Mouse (Mus musculus) midbrain, embryonic 14.5 days (tissue): Measurements from ENCODE around the gene Csrp1. TPM values are rescaled to one million over a fixed set of nuclear protein-coding genes. Genes with fewer than 3 reads are reported as not detected.

Experiments used
- ATAC-seq: fragments of 200-750 bp; cut with Nextera tagmentation; 2 replicates; pipeline ENCODE4 v1.8.0; 2017; ENCODE audit warnings: moderate number of reproducible peaks, moderate library complexity; ENCODE audit not compliant: low FRiP score, low TSS enrichment
- DNase-seq: peaks from one replicate; pipeline ENCODE4 v3.0.0-alpha.2; 2015
- H3K27ac ChIP-seq: fragments of 300-500 bp; sonication (generic); replicated peaks from 2 replicates; pipeline ENCODE4 v1.5.1; 2014; ENCODE audit warnings: mild to moderate bottlenecking, low read depth, low read length, moderate library complexity
- H3K27me3 ChIP-seq: fragments of 300-500 bp; sonication (generic); 2 replicates; pipeline ENCODE4 v1.6.1; 2014; ENCODE audit warnings: low read length, control low read depth, mixed read lengths; ENCODE audit not compliant: control insufficient read depth, insufficient read depth
- H3K36me3 ChIP-seq: fragments of 300-500 bp; sonication (generic); 2 replicates; pipeline ENCODE4 v1.6.1; 2014; ENCODE audit warnings: low read length, control low read depth; ENCODE audit not compliant: control insufficient read depth, insufficient read depth
- H3K4me1 ChIP-seq: fragments of 300-500 bp; sonication (generic); 2 replicates; pipeline ENCODE4 v1.6.1; 2014; ENCODE audit warnings: mild to moderate bottlenecking, antibody characterized with exemption, low read length, control low read depth; ENCODE audit not compliant: control insufficient read depth, insufficient read depth
- H3K4me2 ChIP-seq: fragments of 300-500 bp; sonication (generic); 2 replicates; pipeline ENCODE4 v1.6.1; 2014; ENCODE audit warnings: mild to moderate bottlenecking, low read length, moderate library complexity
- H3K4me3 ChIP-seq: fragments of 300-500 bp; sonication (generic); replicated peaks from 2 replicates; pipeline ENCODE4 v1.5.1; 2014; ENCODE audit warnings: low read depth, low read length
- H3K9ac ChIP-seq: fragments of 300-500 bp; sonication (generic); replicated peaks from 2 replicates; pipeline ENCODE4 v1.6.1; 2014; ENCODE audit warnings: mild to moderate bottlenecking, low read length, moderate library complexity
- H3K9me3 ChIP-seq: fragments of 300-500 bp; sonication (generic); 2 replicates; pipeline ENCODE4 v1.6.1; 2016; ENCODE audit warnings: low read length, control low read depth, mixed read lengths; ENCODE audit not compliant: control insufficient read depth
- WGBS: fragments of 180-500 bp; shearing (Covaris S2); extraction: QIAGEN DNeasy Blood & Tissue Kit; methylation state at CpG from one replicate; pipeline ENCODE4 v1.1.7; 2014; 5-methylcytosine and 5-hydroxymethylcytosine counted together
- polyA plus RNA-seq: library from polyadenylated mRNA; unstranded; fragments of >200 nt; fragmentation: Nextera tagmentation; extraction: Ambion mirVana; gene quantifications from 2 replicates; pipeline ENCODE4 v1.2.1, GENCODE M21; 2014

Csrp1 gene
- polyA plus RNA-seq, 1 experiment from 2014 or later = 16.1 TPM

DNA sequence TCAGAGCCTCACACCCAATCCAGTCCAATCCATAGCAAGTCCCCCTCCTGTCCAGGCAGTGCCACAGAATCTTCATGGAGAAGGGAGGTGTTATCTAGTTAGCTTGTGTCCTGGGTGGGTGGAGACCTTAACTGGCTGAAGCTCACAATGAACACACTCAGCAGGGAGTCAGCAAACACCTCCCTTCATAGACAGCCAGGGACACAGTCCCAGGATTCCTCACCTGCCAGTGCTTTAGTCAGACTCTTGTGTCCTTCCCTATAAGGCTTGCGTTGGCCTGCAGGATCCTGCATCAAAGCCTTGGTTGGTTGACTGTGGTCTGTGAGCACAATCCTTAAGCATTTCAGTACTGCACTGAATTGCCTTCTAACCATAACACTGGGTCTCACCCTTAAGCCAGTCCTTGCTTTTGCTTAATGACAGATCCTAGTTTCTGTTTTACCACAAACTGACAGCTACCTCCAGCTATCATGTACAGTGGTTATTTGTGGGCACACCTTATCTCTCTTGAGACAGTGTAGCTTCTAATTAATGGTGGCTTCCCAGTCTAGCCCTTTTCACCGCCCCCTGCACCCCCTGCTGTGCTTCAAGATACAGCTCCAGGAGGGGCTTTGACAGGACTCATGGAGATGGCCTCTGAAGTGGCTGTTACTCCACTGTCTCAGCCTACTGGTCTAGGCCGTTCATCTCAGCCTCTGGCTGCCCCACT is 4.8 kb upstream of the Csrp1 start:
- Histone ChIP-seq H3K4me2 (no peak overlapping the region), H3K9me3 (no peaks in the 10 kb centered on the region), H3K4me1 (no peaks in the 10 kb centered on the region), H3K36me3 (no peaks in the 10 kb centered on the region), H3K27ac (no peak overlapping the region), H3K27me3 (no peaks in the 10 kb centered on the region), H3K9ac (no peak overlapping the region), H3K4me3 (no peak overlapping the region)
- WGBS = 56% methylated on average over 3 of the region's 3 CpGs
- no peak for ATAC-seq
- no peak for DNase-seq

DNA sequence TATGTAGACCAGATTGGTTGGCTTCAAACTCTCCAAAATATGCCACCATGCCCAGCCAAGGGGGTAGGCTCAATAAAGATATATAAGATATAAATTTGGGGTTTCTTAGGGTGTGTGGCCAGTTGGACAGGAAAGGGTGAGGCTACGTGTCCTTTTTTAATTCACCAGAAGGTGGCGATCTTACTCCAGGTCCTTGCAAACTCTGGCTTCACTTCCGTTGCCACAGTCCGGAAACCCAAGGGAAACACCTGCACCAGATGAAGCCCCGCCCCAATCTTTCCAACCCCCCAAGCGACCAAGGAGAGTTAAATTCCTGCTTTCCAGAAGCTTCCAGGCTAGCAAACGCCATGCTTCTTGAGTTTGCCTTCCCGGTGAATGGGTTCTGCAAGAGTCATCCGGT is 375 bp upstream of the Csrp1 start:
- H3K27me3 ChIP-seq = no peaks in the 10 kb centered on the region
- H3K4me2 ChIP-seq = no peak overlapping the region
- H3K27ac ChIP-seq = no peak overlapping the region
- WGBS = 18% methylated on average over 9 of the region's 9 CpGs
- no peaks in the 10 kb centered on the region for H3K36me3 ChIP-seq
- ATAC-seq = peak; percentile 34; the same call in 1 of the 2 replicates
- H3K4me3 ChIP-seq = no peak overlapping the region
- no peaks in the 10 kb centered on the region for H3K9me3 ChIP-seq
- H3K9ac ChIP-seq = no peak overlapping the region
- DNase-seq = peak; percentile 87
- no peaks in the 10 kb centered on the region for H3K4me1 ChIP-seq

DNA sequence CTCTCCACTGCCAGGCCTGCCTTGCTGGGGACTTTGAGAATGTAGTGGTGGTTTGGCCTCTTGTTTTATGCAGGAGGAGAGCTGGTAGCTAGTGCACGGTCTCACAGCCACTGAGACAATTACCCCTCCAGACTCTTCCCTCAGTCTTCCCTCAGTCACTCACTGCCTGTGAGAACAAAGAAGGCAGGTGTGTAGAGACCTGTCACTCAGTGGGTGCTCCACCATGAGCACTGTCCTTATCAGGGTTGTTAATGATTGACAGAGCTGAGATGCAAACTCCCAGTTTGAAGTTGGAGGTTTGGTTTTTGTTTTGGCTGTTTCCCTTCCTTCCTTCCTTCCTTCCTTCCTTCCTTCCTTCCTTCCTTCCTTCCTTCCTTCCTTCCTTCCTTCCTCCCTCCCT is 3.2 kb downstream of the Csrp1 start:
- Histone ChIP-seq H3K9ac (no peak overlapping the region), H3K9me3 (no peaks in the 10 kb centered on the region), H3K27me3 (no peaks in the 10 kb centered on the region), H3K27ac (no peak overlapping the region), H3K36me3 (no peaks in the 10 kb centered on the region), H3K4me2 (no peak overlapping the region), H3K4me3 (no peak overlapping the region), H3K4me1 (no peaks in the 10 kb centered on the region)
- ATAC-seq (no peak), DNase-seq (no peak)
- 53% methylated on average over 1 of the region's 1 CpGs for WGBS

DNA sequence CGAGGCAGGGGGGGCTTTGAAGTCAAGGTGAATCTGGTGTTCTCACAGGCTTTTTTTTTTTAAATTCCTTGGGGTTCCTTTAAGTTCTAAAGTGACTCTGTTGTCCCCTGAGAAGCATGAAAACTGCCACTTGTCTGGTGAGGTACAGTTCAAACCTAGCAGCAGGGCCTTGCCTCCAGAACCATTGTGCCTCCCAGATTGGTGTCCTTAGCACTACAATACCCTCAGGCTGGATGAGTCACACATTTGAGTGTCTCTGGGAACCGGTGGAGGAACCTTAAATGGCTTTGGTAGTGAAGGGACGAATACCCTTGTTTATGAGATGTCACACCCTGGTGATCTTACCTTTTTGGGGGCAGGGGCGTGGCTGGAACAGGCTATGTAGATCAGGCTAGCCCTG is 4.3 kb downstream of the Csrp1 start:
- ATAC-seq = no peak
- 69% methylated on average over 4 of the region's 4 CpGs for WGBS
- Histone ChIP-seq H3K4me1 (peaks cover under 1% of the 10 kb centered on the region; the same call in 1 of the 2 replicates), H3K4me3 (no peak overlapping the region), H3K36me3 (no peaks in the 10 kb centered on the region), H3K9ac (no peak overlapping the region), H3K9me3 (no peaks in the 10 kb centered on the region), H3K27ac (no peak overlapping the region), H3K4me2 (no peak overlapping the region), H3K27me3 (no peaks in the 10 kb centered on the region)
- no peak for DNase-seq

DNA sequence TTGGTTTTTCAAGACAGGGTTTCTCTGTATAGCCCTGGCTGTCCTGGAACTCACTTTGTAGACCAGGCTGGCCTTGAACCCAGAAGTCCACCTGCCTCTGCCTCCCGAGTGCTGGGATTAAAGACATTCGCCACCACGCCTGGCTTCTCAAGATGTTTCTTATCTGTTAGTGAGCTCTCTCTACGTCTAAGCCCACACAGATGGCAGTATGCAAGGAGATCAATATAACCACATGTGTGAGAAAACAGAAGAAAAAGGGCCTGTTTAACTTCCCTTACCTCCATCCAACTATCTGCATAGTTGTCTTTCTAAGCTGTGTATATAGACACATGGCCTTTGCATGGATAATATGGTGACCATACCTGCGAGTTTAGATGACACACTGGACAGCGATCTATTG is 5.5 kb downstream of the Csrp1 start:
- 95% methylated on average over 6 of the region's 6 CpGs for WGBS
- Histone ChIP-seq H3K9ac (no peak overlapping the region), H3K27ac (no peak overlapping the region), H3K4me1 (peaks cover 5% of the 10 kb centered on the region; the same call in 1 of the 2 replicates), H3K4me2 (no peak overlapping the region), H3K36me3 (no peaks in the 10 kb centered on the region), H3K4me3 (no peak overlapping the region), H3K9me3 (no peaks in the 10 kb centered on the region), H3K27me3 (no peaks in the 10 kb centered on the region)
- DNase-seq = no peak
- no peak for ATAC-seq

DNA sequence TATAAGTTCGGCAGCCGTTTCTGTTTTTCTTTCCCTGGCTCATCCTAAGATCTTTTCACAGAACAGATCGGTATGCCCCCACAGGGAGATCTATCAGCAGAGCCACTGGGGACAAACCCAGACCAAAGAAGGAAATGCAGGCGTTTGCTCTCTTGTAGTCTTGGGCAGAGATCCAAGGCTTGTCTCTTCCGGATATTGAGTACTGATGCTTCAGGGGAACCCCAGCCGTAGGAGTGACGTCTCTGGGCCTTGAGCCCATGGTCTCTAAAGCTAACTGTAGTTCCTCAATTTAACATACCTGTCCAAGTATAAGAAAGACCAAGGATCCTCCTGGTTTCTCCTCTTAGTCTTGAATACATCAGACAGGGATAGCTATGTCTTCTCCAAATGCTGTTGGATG is 6.1 kb downstream of the Csrp1 start:
- Histone ChIP-seq H3K4me1 (peaks cover 5% of the 10 kb centered on the region; the same call in 1 of the 2 replicates), H3K4me2 (no peak overlapping the region), H3K9me3 (no peaks in the 10 kb centered on the region), H3K36me3 (no peaks in the 10 kb centered on the region), H3K9ac (no peak overlapping the region), H3K4me3 (no peak overlapping the region), H3K27me3 (no peaks in the 10 kb centered on the region), H3K27ac (no peak overlapping the region)
- ATAC-seq (no peak), DNase-seq (no peak)
- 83% methylated on average over 7 of the region's 7 CpGs for WGBS

DNA sequence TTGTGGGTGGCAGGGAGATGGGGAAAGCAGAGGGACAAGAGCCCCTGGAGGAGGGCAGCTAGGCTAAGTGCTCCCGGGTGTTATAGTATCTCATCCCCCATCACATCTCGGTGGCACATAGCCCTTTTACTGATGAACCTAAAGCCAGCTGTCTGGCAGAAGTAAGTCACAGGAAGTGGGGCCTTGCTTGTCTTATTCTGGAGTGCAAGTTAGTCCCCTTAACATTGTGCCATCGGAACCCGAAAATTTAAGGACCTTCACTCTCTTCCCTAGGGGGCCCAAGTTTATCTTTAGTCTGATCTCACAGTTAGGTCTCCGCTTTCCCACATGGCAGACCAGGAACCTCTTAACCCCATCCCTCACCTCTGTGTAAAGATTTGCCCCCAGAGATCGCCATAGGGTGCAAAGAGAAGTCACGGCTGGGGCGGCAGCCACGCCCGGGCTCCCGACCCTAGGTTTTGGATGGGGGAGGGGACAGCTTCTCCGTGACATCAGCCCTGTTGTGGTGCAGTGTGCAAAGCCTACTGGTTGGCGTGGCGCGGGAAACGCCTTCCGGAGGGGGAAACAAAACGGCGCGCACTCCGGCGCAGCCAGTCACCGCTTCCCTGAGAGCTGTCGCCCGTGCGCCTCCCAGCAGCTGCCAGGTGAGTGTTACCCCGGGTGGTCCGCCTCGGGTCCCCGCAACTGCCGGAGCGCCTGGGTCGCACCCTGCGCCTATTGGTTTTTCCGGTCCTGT is 8.9 kb downstream of the Csrp1 start:
- H3K4me2 ChIP-seq = peak overlapping the region; percentile 89
- H3K27ac ChIP-seq = no peak overlapping the region
- H3K4me3 ChIP-seq = peak overlapping the region; percentile 45
- H3K9me3 ChIP-seq = no peaks in the 10 kb centered on the region
- WGBS = 1% methylated on average over 35 of the region's 35 CpGs
- H3K4me1 ChIP-seq = peaks cover 11% of the 10 kb centered on the region; the same call in 1 of the 2 replicates
- DNase-seq (peak; percentile 88), ATAC-seq (peak; percentile 78)
- H3K36me3 ChIP-seq = no peaks in the 10 kb centered on the region
- H3K9ac ChIP-seq = peak overlapping the region; percentile 44; the same call in 1 of the 2 replicates
- H3K27me3 ChIP-seq = no peaks in the 10 kb centered on the region

DNA sequence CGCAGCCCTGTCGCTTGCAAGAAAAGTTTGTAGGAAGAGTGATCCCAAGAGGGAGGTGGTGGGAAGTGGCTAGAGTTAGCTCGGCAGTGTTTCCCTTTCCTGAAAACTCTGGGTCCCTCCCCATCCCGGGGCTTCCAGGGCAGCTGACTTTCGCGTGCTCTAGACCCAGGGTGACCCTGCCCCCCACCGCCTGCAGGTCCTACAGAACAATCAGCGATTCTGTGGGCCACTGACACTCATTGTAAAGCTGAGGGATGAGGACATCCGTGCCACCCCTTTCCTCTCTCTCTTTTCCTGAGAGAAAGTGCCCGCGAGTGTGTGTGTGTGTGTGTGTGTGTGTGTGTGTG is 9.5 kb downstream of the Csrp1 start:
- no peaks in the 10 kb centered on the region for H3K36me3 ChIP-seq
- peak overlapping the region; percentile 44; the same call in 1 of the 2 replicates for H3K9ac ChIP-seq
- no peaks in the 10 kb centered on the region for H3K27me3 ChIP-seq
- H3K27ac ChIP-seq = no peak overlapping the region
- H3K4me2 ChIP-seq = peak overlapping the region; percentile 89
- H3K4me1 ChIP-seq = peaks cover 11% of the 10 kb centered on the region; the same call in 1 of the 2 replicates
- H3K4me3 ChIP-seq = peak overlapping the region; percentile 45
- no peaks in the 10 kb centered on the region for H3K9me3 ChIP-seq
- WGBS = under 1% methylated on average over 11 of the region's 11 CpGs
- DNase-seq (no peak), ATAC-seq (no peak; the same call in 1 of the 2 replicates)
